Mouse (Mus musculus) G1E (cell line): ENCODE data around the gene Traf4.

Experiments used
- CTCF ChIP-seq: IDR thresholded peaks from 2 replicates; pipeline ENCODE4 v1.5.1; 2012; ENCODE audit warnings: low read depth, low read length, inconsistent platforms, mixed read lengths
- GATA1 ChIP-seq: IDR thresholded peaks from 2 replicates; pipeline ENCODE4 v1.6.1; 2012; ENCODE audit warnings: borderline replicate concordance, low read length, inconsistent platforms, mixed read lengths
- GATA2 ChIP-seq: IDR thresholded peaks from 2 replicates; pipeline ENCODE4 v1.6.1; 2012; ENCODE audit warnings: low read depth, low read length, inconsistent platforms, borderline replicate concordance
- POLR2AphosphoS5 ChIP-seq: IDR thresholded peaks from 2 replicates; pipeline ENCODE4 v1.6.1; 2012; ENCODE audit warnings: low read depth, low read length, inconsistent platforms; ENCODE audit not compliant: insufficient replicate concordance
- TAL1 ChIP-seq: conservative IDR thresholded peaks from 2 replicates; pipeline ENCODE4 v1.6.1; 2012; ENCODE audit warnings: low read depth, low read length, inconsistent platforms, mixed read lengths

- TF ChIP-seq CTCF: no peak
- TF ChIP-seq GATA1: no peak
- no peak for TF ChIP-seq TAL1
- TF ChIP-seq POLR2AphosphoS5: no peak
- TF ChIP-seq GATA2: no peak
Measured at GRCm38 (mm10) chr11:78119898-78120297, 45.5 kb downstream of the Traf4 start.
